Mouse (Mus musculus) T-cell, adult 2 months (primary cell): ENCODE measurements around the gene Olfr424.

Source experiments
- DNase-seq: peaks from one replicate; pipeline ENCODE4 v3.0.0; 2022; ENCODE audit warnings: low spot score

Olfr424 gene

DNA sequence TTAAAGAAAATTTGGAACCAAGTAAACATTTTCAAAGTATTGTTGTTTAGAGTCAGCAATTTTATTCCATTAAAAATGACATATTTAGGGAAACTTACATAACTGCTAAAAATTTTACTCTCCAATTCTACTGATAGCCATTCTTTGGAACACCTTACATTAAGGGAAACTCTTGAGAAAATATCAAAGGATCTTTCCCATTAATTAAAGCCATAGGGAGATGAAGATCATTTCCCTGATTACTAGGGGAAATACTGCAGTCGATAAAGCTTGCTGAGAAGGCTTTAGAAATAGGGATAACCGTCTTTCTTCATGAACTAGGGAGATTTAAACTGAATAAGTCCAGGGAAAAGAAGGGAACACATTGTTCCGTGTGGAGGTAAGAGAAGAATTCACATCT is at the start of gene Olfr424:
Gene Olfr424 (plus strand): TSS at position 301 of the 400 bp plus-strand sequence.
- DNase-seq: no peak

DNA sequence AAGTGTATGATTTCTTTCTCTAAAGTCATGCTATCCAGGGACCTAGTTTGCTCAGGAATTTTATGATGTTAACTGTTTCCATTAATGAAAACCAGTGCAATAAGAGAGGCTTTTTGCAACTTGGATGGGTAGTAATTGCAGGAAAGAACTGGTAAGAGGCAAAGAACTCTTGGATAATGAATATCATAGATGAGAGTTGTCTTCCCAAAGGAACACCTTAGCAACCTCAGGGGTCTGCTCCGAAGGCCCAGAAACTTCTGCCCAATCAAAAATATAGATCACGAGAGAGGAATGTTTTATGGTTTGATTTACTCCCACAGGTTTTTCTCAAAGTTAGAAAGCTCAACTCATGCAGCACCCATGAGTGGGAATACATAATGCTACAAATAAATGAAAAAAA is 47.3 kb upstream of the Olfr424 start, which contains the start of gene Olfr429:
Gene Olfr429 (plus strand): TSS at position 301 of the 400 bp plus-strand sequence.
- no peak for DNase-seq

- DNase-seq: no peak
Observed at GRCm38 (mm10) chr1:174096591-174096990, 34.7 kb upstream of the Olfr424 start, which contains the start of gene Olfr427. Olfr427 (plus strand) TSS chr1:174096891.

DNA sequence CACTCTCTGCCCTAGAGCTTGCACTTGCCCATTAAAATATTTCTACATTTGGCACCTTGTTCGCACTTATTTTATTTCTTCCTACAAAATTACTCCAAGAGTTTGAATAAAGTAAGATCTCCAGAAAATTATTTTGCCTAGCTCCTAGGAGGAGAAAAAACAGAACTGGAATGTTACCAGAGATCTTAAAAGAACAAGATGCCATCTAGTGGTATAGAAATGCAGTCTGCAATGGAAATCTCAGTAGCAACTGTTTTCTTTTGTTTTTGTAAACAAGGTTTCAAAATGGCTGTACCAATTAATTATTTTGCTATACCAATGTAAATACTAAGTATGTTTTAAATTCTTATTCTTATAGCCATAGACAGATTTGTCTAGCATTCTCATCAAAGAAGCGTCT is 27.6 kb upstream of the Olfr424 start:
- DNase-seq: no peak

DNA sequence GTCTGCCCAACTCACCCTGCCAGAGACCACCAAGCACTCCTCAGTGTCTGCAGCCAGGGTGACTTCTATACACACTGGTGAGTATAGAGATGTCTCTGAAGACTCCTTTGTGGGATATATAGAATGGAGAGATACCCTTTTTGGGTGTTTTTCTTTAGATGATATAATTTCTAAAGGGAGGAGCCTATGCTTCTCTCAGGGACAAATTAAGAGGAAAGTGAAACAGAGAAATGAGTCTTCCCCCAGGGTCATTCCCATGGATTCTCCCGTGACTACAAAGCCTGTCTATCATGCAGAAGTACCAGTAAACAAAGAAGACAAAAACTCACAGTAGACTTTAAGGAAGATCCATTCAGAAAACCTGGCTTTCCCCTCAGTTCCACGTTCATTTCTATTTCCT is 10.3 kb upstream of the Olfr424 start, which contains the start of gene Olfr231:
Gene Olfr231 (minus strand): TSS at position 101 of the 400 bp plus-strand sequence.
- DNase-seq: no peak

GRCm38 (mm10) chr1:174131999-174132398 is 682 bp downstream of the Olfr424 start:
- DNase-seq: no peak

DNA sequence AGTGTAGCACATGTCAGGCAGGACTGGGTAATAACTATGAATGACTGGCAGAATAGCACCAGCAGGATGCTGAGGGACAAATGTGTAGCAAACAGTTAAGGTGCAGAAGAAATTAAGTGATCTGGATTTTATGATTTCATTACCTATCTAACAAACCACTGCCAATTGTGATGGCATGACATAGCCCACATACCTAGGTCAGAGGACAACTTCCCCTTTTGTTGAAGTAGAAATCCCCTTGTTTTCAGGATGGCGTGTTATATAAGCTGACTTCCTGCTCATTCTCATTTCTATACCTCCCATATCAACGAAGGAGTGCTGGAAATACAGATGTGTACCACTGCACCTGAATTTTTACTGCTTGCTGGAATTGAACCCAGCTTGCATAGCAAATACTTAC is 10.1 kb downstream of the Olfr424 start:
- DNase-seq: no peak

DNA sequence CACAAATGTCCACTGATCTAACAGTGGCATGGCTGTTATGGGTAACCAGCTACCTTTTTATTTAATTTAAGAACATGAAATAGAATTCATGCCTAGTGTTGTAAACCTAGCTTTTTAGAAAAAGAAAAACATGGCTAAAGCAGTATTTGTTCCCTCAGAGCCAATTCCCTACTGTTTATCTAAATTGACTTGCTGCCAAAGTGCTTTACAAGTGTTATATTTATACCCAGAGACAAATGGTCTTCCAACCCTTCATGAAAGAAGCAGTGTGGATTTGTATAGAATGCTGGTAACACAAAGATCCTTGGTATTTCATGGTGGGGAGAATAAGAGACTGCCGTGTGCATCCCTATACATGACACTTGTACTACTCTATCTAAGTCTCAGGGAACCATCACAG is 15.4 kb downstream of the Olfr424 start:
- DNase-seq: no peak

GRCm38 (mm10) chr1:174149289-174149688 is 18.0 kb downstream of the Olfr424 start:
- no peak for DNase-seq

- no peak for DNase-seq
Observed at GRCm38 (mm10) chr1:174155333-174155732, 24.0 kb downstream of the Olfr424 start, which contains the start of gene Olfr420. Olfr420 (plus strand) TSS chr1:174155633.

DNA sequence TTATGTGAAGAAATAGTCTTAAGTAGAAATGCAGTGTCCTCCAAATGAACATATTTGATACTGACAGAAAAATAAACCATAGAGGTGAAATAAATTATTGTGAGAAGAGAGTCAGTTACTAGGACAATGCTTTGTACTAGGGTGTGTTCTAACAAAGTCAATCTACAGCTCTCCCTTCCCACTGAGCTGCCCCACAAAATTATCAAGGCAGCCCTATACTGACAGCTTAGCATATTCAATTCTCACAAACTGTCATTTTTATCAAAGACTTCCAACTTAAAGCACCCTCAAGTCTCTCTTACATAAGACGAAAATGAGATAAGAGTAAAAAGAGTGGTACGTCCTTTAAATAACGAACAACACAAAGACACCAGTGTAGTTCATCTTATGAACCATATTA is 26.3 kb downstream of the Olfr424 start:
- DNase-seq: no peak

- DNase-seq: no peak
Observed at GRCm38 (mm10) chr1:174158512-174158911, 27.2 kb downstream of the Olfr424 start.

DNA sequence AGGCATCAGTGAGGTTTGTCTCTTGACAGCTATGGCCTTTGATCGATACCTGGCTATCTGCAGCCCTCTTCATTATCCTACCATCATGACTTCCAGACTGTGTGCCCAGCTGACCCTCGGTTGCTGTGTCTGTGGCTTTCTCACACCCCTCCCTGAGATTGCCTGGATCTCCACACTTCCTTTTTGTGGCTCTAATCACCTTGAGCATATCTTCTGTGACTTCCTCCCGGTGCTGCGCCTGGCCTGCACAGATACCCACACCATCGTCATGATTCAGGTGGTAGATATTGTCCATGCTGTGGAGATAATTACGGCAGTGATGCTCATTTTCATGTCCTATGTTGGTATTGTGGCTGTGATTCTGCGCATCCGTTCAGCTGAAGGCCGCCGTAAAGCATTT is 27.8 kb downstream of the Olfr424 start:
- DNase-seq: no peak

GRCm38 (mm10) chr1:174169024-174169423 is 37.7 kb downstream of the Olfr424 start:
- DNase-seq: no peak

DNA sequence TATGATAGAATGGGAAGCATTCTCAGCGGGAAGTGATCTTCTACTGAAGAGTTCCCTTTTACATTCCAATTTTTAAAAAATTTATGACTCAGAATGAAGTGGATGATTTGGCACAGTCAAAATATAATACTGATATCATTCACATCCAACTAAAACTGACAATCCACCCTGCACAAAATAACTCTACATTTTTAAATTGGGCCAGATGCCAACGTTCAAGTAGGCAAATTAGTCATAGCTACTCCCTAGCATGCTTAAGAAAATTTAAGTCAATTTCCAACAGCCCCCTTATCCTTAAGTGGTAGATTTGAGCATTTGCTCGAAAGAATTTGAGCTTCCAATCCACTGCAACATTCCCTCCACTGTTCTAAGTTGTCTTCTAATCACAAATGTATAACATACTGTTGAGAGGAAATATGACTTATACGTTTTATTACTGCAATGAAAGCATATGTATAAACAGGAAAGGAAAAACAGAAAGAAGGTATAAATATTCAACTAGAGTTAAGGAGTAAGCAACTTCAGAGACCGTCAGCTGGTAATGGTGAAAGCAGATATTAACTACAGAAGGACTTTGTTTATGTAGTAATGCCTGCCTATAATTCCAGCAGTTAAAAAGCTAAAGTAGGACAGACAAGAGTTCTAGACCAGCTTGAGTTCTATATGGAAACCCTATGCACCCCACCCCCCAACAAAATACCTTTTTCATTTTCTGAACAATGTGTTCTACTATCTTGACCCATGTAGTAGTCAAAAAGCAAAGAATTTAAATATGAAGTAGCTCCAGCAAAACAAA is 39.6 kb downstream of the Olfr424 start:
- DNase-seq: no peak

GRCm38 (mm10) chr1:174171537-174171936 is 40.2 kb downstream of the Olfr424 start:
- no peak for DNase-seq

GRCm38 (mm10) chr1:174172605-174173004 is 41.3 kb downstream of the Olfr424 start, which contains the start of gene Spta1:
Spta1 (plus strand) TSS chr1:174172776.
- no peak for DNase-seq
